Mouse (Mus musculus) embryo, embryonic 10 days (tissue): ENCODE measurements at regions not wholly inside any gene's neighbourhood (a gene's known extent, or its start where the extent isn't known, plus 50 kb on each side); places are given as distances from the start of the nearest gene placed in this dataset.

Experiments
- DNase-seq: peaks from one replicate; pipeline ENCODE4 v3.0.0-alpha.2; 2015; ENCODE audit warnings: low spot score

GRCm38 (mm10) chr19:60032667-60033066, 89.2 kb upstream of the Rab11fip2 start:
- DNase-seq, result no peak

GRCm38 (mm10) chr19:60030212-60030788, 86.8 kb upstream of the Rab11fip2 start:
- DNase-seq, result no peak

GRCm38 (mm10) chr19:60029720-60030119, 86.3 kb upstream of the Rab11fip2 start:
- DNase-seq, result no peak

- peak; percentile 64 for DNase-seq
Observed at GRCm38 (mm10) chr19:60015614-60016300, 72.3 kb upstream of the Rab11fip2 start.

GRCm38 (mm10) chr19:59995557-59995956, 52.1 kb upstream of the Rab11fip2 start:
- no peak for DNase-seq
